Mouse (Mus musculus) forebrain, embryonic 11.5 days (tissue): Measurements from ENCODE around the gene Tmem181a. TPM values are rescaled to one million over a fixed set of nuclear protein-coding genes. Genes with fewer than 3 reads are reported as not detected.
"Not testable (repeated sequence)": the region's sequence is repeated elsewhere in the genome, so short reads cannot be mapped to it uniquely, and the experiment has no call there.

Experiments
- ATAC-seq: fragments of 200-750 bp; cut with Nextera tagmentation; replicated peaks from 2 replicates; pipeline ENCODE4 v1.8.0; 2017; ENCODE audit warnings: moderate TSS enrichment; ENCODE audit not compliant: low FRiP score
- DNase-seq: peaks from one replicate; pipeline ENCODE4 v3.0.0-alpha.2; 2017; ENCODE audit warnings: low spot score
- H3K27ac ChIP-seq: fragments of 300-500 bp; sonication (generic); 2 replicates; pipeline ENCODE4 v1.5.1; 2014; ENCODE audit warnings: low read depth, low read length
- H3K27me3 ChIP-seq: fragments of 300-500 bp; sonication (generic); 2 replicates; pipeline ENCODE4 v1.6.1; 2014; ENCODE audit warnings: mild to moderate bottlenecking, low read length, mixed read lengths; ENCODE audit not compliant: control insufficient read depth, insufficient read depth
- H3K36me3 ChIP-seq: fragments of 300-500 bp; sonication (generic); 2 replicates; pipeline ENCODE4 v1.6.1; 2014; ENCODE audit warnings: mild to moderate bottlenecking, low read length, moderate library complexity, mixed read lengths; ENCODE audit not compliant: control insufficient read depth, insufficient read depth
- H3K4me1 ChIP-seq: fragments of 300-500 bp; sonication (generic); replicated peaks from 2 replicates; pipeline ENCODE4 v1.6.1; 2014; ENCODE audit warnings: low read length, mixed read lengths; ENCODE audit not compliant: control insufficient read depth, insufficient read depth
- H3K4me2 ChIP-seq: fragments of 300-500 bp; sonication (generic); 2 replicates; pipeline ENCODE4 v1.6.1; 2014; ENCODE audit warnings: low read depth, mild to moderate bottlenecking, low read length, moderate library complexity, mixed read lengths; ENCODE audit not compliant: severe bottlenecking
- H3K4me3 ChIP-seq: fragments of 300-500 bp; sonication (generic); 2 replicates; pipeline ENCODE4 v1.5.1; 2014; ENCODE audit warnings: low read depth, low read length
- H3K9ac ChIP-seq: fragments of 300-500 bp; sonication (generic); 2 replicates; pipeline ENCODE4 v1.6.1; 2014; ENCODE audit warnings: low read length
- H3K9me3 ChIP-seq: fragments of 300-500 bp; sonication (generic); 2 replicates; pipeline ENCODE4 v1.6.1; 2016; ENCODE audit warnings: low read length, mixed read lengths; ENCODE audit not compliant: control insufficient read depth
- WGBS: fragments of 180-500 bp; shearing (Covaris S2); extraction: QIAGEN DNeasy Blood & Tissue Kit; methylation state at CpG from one replicate; pipeline ENCODE4 v1.1.7; 2014; 5-methylcytosine and 5-hydroxymethylcytosine counted together
- polyA plus RNA-seq: library from polyadenylated mRNA; unstranded; fragments of >200 nt; fragmentation: Nextera tagmentation; extraction: Ambion mirVana; gene quantifications from 2 replicates; pipeline ENCODE4 v1.2.1, GENCODE M21; 2014

Tmem181a gene
- polyA plus RNA-seq, 1 experiment from 2014 or later, result 27.5 TPM

DNA sequence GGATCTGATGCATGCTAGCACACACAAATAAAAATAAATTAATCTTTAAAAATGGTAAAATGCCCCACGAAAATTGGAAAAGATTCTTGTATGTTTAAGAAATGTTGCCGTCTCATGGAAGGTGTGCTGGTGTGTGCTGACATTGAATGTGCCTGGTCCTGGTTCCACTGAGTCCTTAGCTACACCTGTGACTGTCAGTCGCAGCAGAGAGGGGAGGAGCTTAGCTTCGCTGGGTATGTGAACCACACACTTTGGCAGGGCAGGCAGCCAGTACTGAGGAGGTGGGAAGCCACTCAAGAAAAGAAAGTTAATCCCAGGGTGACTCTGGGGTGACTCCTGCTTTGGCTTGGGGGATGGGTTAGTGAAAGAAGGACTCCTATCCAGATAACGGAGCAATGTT lies 37.2 kb downstream of the Tmem181a start:
- not testable (repeated sequence) for H3K27ac ChIP-seq, H3K36me3 ChIP-seq, H3K4me3 ChIP-seq, H3K27me3 ChIP-seq, H3K4me1 ChIP-seq, H3K4me2 ChIP-seq, H3K9ac ChIP-seq, DNase-seq, H3K9me3 ChIP-seq
- no CpG with 5 or more reads among the region's 5 CpGs for WGBS
- peak; percentile 21; the same call in 1 of the 2 replicates for ATAC-seq

DNA sequence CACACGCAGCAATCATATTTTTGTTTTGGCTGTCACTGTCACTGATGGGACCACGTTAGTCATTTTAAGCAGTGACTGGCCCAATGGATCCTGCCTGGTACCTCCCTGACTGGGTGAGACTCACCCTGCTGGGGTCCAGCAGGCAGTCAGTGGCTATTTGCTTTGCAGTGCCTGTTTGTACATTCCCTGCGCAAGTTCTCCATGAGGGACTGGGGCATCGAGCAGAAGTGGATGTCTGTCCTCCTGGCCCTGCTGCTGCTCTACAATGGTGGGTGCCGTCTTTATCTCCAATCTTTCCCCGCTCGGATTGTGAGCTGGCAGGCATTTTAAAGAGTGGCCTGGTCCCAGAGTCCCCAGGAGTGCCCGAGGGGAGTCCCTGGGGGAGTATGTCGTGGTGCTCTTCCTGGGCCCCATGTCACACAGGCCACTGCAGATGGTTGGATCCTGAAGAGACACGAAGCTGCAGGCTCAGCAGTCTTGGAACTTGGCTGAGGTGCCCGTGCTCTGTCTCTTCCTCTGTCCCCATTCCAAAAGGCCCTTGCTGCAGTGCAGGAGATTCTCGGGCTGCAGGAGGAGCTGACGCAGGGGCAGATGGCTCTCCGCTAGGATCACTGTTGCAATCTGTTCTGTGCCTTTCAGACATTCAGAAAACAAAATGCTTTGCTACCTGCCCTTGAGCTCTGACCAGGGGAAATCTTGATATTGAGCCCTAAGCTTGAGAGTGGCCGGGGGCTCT lies 40.6 kb downstream of the Tmem181a start:
- H3K4me1 ChIP-seq, ATAC-seq, H3K36me3 ChIP-seq, H3K27me3 ChIP-seq, H3K4me3 ChIP-seq, H3K9ac ChIP-seq, H3K27ac ChIP-seq, H3K9me3 ChIP-seq, H3K4me2 ChIP-seq: not testable (repeated sequence)
- 89% methylated on average over 9 of the region's 15 CpGs for WGBS
- peak; percentile 6 for DNase-seq

DNA sequence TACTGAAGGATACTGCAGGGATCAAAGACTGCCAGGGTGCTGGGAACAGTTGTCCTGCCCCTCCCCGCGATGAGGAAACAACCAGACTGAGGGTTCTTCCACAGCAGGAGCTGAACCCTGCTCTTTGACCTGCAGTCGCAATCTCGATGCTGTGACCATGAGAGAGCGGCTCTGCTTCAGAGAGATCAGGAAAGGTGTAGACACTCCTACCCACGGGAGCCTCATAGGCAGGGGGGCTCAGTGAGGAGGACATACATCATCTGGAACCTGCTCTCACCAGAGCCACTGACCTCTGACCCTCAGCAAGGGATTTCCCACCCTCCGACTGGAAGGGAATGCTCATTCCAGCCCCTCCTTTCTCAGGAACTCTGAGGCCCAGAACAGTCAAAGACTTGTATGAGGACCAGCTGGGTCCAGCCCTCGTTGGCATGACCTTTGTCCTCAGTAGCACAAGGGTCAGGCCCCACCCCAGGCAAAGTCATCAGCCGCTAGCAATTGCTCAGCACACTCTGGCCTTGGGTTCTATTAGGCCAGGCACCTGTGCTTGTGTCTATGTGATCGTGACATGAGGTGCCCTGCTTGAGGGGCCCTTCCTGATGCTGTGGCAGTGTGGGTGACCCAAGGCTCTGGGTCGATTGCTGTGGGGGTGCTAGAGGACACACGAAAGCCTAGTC lies 43.7 kb downstream of the Tmem181a start:
- not testable (repeated sequence) for H3K9me3 ChIP-seq, H3K4me2 ChIP-seq, ATAC-seq, DNase-seq, H3K27me3 ChIP-seq, H3K4me1 ChIP-seq, H3K36me3 ChIP-seq, H3K27ac ChIP-seq, H3K4me3 ChIP-seq, H3K9ac ChIP-seq
- 76% methylated on average over 4 of the region's 12 CpGs for WGBS

DNA sequence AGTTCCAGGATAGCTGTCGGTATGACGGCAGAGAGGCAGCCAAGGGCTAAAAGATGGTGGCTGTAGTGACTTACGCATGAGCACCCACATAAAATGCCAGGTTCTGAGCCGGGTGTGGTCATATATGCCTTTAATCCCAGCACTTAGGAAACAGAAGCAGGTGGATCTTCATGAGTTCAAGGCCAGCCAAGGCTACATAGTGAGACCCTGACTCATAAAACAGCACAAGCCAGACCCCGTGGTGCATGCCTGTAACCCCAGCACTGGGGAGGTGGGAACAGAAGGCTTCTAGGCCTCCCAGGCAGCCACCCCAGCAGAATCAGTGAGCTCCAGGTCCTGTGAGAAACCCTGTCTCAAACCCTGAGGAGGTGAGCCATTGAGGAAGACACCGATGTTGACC lies 48.2 kb downstream of the Tmem181a start:
- 91% methylated on average over 5 of the region's 6 CpGs for WGBS

DNA sequence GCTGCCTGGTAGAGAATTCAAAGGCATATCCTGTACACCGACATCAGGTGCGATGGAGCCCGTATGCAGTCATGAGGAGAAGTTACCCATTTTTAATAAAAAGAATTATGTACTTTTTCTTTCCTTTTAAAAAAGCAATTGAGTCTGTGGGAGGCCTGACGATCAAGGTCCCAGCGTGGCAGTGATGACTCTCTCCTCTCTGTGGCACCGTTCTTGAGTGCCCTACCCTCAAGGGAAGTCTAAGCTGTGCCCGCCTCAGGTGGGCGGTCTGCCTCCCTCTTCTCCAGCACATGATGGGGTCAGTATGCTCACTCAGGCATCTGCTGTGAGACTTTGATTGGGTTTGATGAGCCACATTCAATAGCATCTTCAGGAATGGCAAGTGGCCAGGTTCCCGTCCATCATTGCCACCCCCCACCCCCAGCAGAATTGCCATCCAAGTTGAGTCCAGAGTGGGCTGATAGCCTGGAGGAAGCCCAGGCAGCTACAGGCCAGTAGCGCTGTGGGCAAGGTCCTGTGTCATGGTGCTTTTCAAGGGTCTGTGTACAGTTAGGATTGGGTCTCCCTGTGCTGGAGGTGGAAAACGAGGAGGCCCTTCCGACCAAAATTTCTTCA lies 49.1 kb downstream of the Tmem181a start:
- not testable (repeated sequence) for ATAC-seq, H3K9me3 ChIP-seq, H3K27ac ChIP-seq, H3K4me1 ChIP-seq, H3K9ac ChIP-seq, H3K36me3 ChIP-seq, H3K4me3 ChIP-seq, H3K27me3 ChIP-seq, DNase-seq, H3K4me2 ChIP-seq
- 96% methylated on average over 12 of the region's 12 CpGs for WGBS

More for the DNA sequence above, 48.2 kb downstream of the Tmem181a start:
- H3K9me3 ChIP-seq, H3K4me1 ChIP-seq, DNase-seq, H3K27ac ChIP-seq, H3K9ac ChIP-seq, H3K4me3 ChIP-seq, H3K36me3 ChIP-seq, H3K4me2 ChIP-seq, ATAC-seq, H3K27me3 ChIP-seq: not testable (repeated sequence)

DNA sequence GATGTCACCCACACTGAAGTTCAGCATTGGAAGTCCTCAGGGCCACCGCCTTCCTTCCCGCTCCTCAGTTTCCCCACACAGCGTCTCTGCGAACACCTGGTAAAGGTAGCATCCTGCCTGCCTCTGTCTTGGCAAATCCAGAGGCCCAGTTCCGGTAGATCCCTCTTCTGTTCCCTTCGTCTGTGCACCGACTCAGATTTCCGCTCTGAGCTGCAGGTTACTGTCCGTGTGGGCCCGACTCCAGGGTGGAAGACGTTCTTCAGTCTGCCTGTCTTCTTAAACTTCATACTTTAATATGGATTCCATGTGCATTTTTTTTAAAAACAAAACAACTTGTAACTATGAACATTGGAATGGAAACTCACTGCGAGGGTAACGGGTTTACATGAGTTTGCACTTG lies 49.8 kb downstream of the Tmem181a start:
- not testable (repeated sequence) for H3K9me3 ChIP-seq, ATAC-seq, H3K36me3 ChIP-seq, H3K4me3 ChIP-seq, H3K9ac ChIP-seq, H3K27me3 ChIP-seq, H3K4me2 ChIP-seq, DNase-seq, H3K4me1 ChIP-seq, H3K27ac ChIP-seq
- WGBS, result 97% methylated on average over 9 of the region's 13 CpGs

DNA sequence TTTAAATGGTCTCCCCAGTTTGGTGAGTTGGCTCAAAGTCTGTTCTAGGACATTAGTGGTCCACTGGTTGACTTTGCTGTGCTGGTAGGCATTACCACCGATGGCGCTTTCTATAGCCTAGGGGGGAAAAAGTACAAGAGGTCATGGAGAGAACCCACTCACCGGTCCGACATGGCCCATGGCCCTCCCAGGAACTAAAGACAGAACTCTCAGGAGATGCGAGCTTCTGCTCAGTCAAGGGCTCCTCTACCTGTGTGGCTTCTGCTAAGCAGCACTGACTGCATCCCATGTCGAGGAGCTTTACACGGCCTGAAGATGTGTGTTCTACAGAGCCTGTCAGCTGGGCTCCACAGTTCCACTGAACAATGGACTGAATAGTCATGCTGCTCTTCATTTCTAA lies 55.1 kb downstream of the Tmem181a start:
- not testable (repeated sequence) for DNase-seq, H3K27ac ChIP-seq, H3K4me3 ChIP-seq, H3K4me1 ChIP-seq, H3K9me3 ChIP-seq, H3K36me3 ChIP-seq, H3K27me3 ChIP-seq, H3K9ac ChIP-seq, H3K4me2 ChIP-seq, ATAC-seq
- 93% methylated on average over 7 of the region's 7 CpGs for WGBS

DNA sequence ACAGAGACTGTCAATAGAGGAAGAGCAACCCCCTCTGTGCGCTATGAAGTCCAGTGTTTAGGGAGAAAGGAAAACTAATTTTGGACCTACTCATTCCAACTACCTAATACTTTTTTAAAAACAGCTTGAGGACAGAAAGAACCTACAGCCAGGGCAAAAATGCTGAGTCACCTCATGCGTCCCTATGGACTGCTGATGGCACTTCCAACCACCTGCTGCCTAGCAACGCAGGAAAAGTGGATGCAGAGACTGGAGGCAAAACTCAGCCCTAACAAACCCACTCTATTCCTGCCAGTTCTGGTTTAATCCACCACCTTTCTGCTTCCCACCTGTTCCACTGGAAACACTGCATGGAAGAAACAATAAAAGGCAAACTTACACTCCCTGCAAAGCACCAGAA lies 56.1 kb downstream of the Tmem181a start:
- not testable (repeated sequence) for H3K36me3 ChIP-seq, H3K27ac ChIP-seq, H3K27me3 ChIP-seq, ATAC-seq, H3K9ac ChIP-seq, H3K4me3 ChIP-seq, H3K9me3 ChIP-seq, H3K4me2 ChIP-seq, H3K4me1 ChIP-seq, DNase-seq
- 80% methylated on average over 3 of the region's 3 CpGs for WGBS
